Mouse (Mus musculus) right cerebral cortex, adult 18-20 months (tissue): Measurements from ENCODE around the gene Pcnx2.

ENCODE experiments used
- DNase-seq: peaks from one replicate; pipeline ENCODE4 v3.0.0; 2022; ENCODE audit warnings: mixed read lengths

Gene Pcnx2

GRCm38 (mm10) chr8:125897868-125898788, at the start of gene Pcnx2:
Gene Pcnx2 (minus strand): TSS chr8:125898317.
- peak; percentile 93 for DNase-seq

GRCm38 (mm10) chr8:125944511-125944910, 46.4 kb upstream of the Pcnx2 start:
- DNase-seq, result no peak

DNA sequence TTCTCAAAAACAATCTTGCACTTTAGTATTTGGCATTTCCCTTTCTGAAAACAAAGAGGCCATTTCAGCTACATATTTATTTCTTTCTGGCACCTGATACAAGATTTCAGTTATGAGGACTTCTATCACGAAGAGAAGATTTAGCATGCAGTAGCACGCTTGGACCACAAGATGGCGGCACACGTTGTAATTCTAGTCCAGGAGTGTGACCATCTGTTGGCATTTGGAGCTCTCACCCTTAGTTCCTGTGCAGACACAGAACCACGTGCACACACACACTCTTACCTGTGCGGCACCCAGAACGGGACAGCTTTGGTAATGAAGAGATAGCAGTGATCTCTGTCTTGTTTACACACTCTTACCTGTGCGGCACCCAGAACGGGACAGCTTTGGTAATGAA, 37.5 kb upstream of the Pcnx2 start:
- DNase-seq, result peak; percentile 55

GRCm38 (mm10) chr8:125931822-125932221, 33.7 kb upstream of the Pcnx2 start:
- DNase-seq, result peak; percentile 46

DNA sequence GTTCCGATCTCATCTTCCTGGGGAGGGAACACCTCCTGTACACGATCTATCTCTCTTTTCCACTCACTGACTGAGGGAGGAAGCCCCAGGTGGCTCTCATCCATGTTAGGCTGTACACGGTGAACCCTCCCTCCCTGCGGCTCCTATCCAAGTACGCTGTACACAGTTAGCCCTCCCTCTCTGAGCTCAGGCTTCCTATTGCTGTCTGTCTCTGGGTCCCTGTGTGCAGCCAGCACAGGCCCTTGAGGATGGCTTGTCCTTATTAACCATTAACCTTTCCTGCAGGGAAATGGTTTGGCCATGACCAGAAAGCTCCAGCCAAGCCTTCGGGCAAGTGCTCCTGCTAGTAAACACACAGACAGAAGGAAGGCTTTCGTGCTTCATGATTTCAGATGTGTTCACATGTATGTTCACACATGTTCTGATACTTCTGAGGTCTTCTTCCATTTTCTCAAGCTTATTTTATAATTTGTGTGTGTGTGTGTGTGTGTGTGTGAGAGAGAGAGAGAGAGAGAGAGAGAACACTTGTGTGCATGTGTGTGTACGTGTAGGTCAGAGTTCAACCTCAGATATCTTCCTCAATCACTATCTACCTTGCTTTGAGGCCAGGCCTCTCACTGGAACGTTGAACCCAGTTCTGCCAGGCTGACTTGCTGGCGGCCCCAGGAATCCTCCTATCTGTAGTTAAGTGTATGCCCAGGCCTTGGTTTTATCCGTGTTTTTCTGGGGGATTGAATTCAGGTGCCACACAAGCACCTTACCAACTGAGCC, 32.3 kb upstream of the Pcnx2 start:
- DNase-seq, result no peak

GRCm38 (mm10) chr8:125926636-125927035, 28.5 kb upstream of the Pcnx2 start:
- no peak for DNase-seq

DNA sequence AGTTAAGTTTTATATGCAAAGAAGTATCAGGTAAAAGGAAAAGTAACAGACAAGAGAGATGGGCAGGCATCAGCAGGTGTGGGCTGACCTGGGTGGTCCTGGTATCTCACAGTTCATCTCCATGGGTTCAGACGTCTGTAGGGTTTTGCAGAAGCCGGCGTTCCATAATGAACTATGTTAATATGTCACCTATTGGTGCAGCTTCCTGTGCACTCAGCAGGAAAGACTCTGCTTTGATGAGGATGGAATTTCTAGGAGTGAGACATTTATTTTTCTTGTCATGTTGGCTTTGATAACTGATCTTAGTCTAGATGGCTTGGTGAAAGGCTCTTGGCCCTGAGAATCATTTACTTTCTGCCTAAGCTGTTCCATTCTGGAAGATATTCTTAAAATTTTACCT, 24.2 kb upstream of the Pcnx2 start:
- DNase-seq, result no peak

- DNase-seq, result no peak
These were observed 22.6 kb upstream of the Pcnx2 start for GRCm38 (mm10) chr8:125920761-125921160.

DNA sequence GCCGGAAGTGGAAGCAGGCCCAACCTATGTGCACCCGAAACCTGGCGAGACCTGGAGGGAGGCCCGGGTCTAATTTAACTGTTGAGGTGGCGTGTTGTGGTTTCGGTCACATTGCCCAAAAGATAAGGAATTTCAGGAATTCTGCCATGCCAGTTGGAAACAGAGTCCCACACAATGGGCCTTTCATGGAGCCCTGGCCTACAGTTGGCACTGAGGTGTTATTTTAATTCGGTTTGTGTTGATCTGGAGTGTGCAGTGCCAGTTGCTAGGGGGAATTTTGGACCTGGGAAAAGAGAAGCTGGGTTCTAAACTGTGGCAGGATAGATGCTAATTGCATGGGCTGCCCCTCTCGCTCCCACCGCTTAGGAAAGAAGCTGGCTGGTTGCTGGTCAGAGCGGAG, 22.2 kb upstream of the Pcnx2 start:
- DNase-seq, result no peak

DNA sequence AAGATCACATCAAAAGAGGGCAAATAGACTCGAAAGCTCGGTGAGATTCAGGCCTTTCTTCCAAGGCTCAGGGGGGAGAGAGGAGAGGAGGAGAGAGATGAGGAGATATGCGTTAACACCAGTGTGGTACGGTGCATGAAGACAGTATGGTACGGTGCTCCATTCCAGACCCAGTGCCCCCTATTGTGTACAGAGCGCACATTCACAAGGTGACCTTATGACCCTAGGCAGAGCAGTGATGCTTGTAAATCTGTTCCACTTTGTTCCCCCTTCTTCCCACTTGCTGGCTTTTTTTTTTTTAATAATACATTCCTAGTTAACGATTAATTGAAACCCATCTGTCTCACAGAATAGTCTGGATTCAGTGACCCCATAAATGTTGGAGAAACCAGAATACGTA, 21.4 kb upstream of the Pcnx2 start:
- no peak for DNase-seq

DNA sequence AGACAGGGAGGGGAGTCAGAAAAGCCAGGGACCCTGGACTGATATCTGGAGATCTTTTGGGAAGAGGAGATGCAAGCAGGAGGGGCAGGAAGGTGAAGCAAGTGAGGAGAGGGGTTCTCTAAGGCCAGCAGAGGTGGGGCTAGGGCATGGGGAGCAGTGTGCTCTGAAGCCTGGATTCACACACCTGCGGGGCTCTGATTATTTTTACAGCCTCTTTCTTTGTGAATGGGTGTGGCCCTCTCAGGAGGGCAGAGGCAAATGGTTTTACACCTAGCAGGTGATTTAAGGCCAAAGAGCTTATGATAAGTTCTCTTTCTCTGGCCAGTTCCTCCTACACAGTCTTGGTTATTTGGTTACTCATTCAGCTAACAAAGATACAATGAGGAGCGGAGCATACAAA, 20.6 kb upstream of the Pcnx2 start:
- DNase-seq, result no peak

- DNase-seq, result no peak
These were observed 18.9 kb upstream of the Pcnx2 start for GRCm38 (mm10) chr8:125917013-125917412.

- DNase-seq, result no peak
These were observed 16.3 kb upstream of the Pcnx2 start for GRCm38 (mm10) chr8:125914386-125914785.

GRCm38 (mm10) chr8:125913206-125913605, 15.1 kb upstream of the Pcnx2 start:
- no peak for DNase-seq

GRCm38 (mm10) chr8:125911229-125911580, 13.1 kb upstream of the Pcnx2 start:
- no peak for DNase-seq

GRCm38 (mm10) chr8:125910365-125911228, 12.5 kb upstream of the Pcnx2 start, which contains the start of gene Map3k21:
Gene Map3k21 (plus strand): TSS chr8:125910450.
- no peak for DNase-seq

DNA sequence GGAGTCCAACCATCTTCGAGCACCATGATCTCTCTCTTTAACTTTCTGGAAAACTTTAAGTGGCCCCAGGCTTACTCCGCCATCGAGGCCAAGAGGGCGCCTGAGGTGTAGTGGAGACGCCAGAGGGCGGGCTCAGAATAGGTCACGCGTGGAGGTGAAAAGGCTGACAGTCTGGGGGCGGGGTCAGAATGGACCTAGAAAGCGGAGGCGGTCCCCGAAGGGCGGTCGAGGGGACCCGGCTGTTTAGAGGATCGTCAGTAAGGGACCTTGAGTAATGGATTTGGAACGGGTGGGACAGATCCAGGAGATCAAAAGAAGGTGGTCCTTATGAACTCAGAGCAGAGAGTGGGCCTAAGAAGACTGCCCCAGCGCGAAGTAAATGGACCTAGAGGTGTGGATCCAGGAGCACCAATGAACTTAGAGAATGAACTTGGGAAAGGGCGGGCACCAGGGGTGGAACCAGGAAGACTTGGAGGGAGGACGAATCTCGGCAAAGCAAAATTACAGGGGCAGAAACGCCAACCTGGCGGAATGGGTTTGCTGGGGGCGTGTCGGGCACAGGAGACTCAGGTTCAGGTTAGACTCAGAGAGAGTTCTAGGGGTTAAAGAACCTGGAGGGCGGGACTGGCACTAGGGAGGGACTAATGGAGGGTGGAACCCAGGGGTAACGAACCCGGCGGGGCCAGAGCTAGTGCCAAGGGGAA, 11.7 kb upstream of the Pcnx2 start:
- DNase-seq, result no peak

- DNase-seq, result no peak
These were observed 9.2 kb upstream of the Pcnx2 start for GRCm38 (mm10) chr8:125907311-125907710.

DNA sequence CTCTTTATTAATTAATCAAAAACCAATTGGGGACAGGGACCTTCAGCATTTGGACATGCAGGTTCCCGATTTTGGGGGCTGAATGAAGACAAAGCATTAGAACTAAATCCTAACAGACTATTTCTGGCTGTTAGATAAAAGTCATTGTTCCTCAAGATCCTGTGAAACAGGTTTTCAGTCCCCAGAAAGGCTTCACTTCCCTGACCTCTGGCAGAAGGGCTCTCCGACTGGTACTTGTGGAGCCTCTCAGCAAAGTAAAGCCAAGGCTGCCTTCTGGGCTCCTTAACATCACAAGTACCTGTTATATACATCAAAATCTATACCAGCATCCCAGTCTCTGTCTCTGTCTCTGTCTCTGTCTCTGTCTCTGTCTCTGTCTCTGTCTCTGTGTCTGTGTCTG, 7.2 kb upstream of the Pcnx2 start:
- no peak for DNase-seq

DNA sequence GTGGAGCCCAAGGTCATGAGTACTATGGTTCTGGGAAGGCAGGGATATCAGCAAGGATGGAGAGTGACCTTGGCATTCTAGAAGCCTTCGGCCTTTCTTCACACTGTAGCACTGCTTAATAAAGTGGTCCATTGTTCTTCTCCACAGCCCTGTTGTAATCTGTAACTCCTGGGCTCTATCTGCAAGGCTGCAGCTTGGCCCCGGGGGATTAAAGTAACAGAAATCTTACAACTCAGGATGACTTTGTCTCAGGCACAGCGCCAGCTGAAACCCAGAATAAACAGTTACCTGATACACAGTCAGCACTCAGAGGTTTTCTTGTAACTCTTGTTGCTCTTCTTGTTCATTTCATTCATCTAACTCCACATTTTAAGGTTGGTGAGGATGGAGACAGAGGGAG, 4.4 kb upstream of the Pcnx2 start:
- DNase-seq, result no peak

DNA sequence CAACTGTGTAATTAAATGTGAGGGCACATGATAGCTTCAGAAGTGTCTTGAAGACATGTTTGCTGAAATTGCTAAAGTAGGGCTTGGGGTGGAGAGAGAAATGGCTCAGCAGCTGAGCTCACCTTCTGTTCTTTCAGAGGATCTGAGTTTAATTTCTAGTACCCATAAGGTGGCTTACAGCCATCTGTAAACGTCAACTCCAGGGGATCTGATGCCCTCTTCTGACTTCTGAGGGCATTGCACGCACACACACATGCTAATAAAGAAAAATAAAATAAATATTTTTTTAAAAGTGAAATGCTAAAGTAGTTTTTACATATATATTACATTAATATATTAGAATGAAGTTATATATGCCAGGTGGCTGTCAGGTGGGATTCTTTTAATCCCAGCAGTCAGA, 3.0 kb upstream of the Pcnx2 start:
- no peak for DNase-seq

- DNase-seq, result peak; percentile 60
These were observed 782 bp upstream of the Pcnx2 start for GRCm38 (mm10) chr8:125898899-125899298.
